Comparison of ENCODE assay signal across 9 mouse cellular contexts in the genomic region with DNA sequence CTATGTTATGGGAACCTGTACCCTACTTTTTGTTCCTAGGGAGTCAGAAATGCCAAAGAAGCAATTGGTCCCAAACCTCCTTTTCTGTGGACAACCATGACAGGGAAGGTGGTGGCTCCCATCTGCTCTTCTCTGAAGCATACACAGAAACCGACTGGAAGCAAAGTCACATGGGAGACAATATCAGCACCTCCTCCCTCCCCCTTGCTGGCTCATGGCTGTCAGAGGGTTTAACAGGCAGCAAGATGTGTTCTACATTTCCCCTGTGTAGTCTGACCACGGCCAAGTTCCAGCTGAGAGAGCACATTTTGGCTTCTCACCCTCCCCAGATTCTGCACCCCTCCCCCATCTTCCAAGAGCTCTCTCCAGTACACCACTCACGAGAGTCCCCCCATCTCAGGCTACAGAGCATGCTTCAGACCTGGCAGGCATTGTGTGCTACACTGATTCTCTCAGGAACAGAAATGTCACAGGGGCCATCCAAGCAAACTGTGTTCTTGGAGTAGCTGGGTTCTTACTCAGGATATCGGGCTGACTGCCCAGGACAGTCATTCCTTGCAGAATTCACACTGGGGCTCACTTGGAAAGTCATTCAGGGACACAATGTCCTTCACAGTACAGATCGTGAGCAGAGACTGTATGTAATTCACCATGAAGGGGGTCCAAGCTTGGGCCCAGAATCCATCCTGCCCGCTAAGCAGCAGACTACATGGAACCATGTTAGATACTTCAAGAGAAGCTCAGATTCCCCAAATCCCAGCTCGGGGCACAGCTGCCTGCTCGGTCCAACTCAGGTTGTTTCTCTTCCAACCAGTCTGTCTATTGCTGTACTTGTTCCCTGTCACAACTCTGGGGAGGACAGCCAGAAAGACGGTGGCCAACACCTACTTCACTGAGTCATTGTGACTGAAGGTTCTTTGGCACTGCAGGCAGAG. TPM values are rescaled to one million over a fixed set of nuclear protein-coding genes. Genes with fewer than 3 reads are reported as not detected.
A peak's percentile ranks its signal among the peaks of the same experiment; 100 is the strongest.
DNase-seq lines count a peak whose midpoint lies in the region; ATAC-seq and TF ChIP-seq lines count a peak whose summit lies in the region.
"Had no signal": no experiment of that assay in that cellular context is flagged by ENCODE, and none has a peak within 500 bp of the region (broad histone marks: within the 10 kb centered on the region; RNA-seq: fewer than 3 reads in every experiment).

No protein-coding gene starts in this region.

- H3K27ac ChIP-seq in heart, embryonic 12.5 days (ENCODE audit: poor library complexity, severe bottlenecking): peak overlapping the region; percentile 20; the same call in 1 of the 2 replicates
- peak overlapping the region; percentile 54 for H3K27ac ChIP-seq in lung, postnatal 0 days (ENCODE audit: low read length)
- H3K27ac ChIP-seq: neural tube, embryonic 13.5 days had no signal

- TF ChIP-seq CTCF in lung, postnatal 0 days (IDR thresholded peaks at IDR 0.05): no peak

- peak; percentile 64 for DNase-seq in left cerebral cortex, postnatal 4 days
- no peak for DNase-seq in left cerebral cortex, postnatal 25 days (ENCODE audit: low spot score in 2 of 2)
- DNase-seq in cerebellum, adult 18-20 months: peak; percentile 13 to 20
- peak; percentile 89 for DNase-seq in lung, postnatal 0 days (ENCODE audit: low spot score)
- DNase-seq in spleen, postnatal 10 days (ENCODE audit: low spot score in 2 of 2): no peak
- no peak for DNase-seq in frontal cortex, postnatal 36 days (ENCODE audit: low spot score in 2 of 2)

- no peak overlapping the region for H3K4me2 ChIP-seq in heart, embryonic 12.5 days
- H3K4me2 ChIP-seq in lung, postnatal 0 days (replicated peaks; ENCODE audit: low read depth, low read length): no peak overlapping the region
- H3K4me2 ChIP-seq: neural tube, embryonic 13.5 days had no signal

- 48% methylated on average over 9 of the region's 9 CpGs for WGBS in heart, embryonic 12.5 days
- WGBS in lung, postnatal 0 days: 42% methylated on average over 9 of the region's 9 CpGs

- H3K9ac ChIP-seq in heart, embryonic 12.5 days: no peak overlapping the region
- no peak overlapping the region for H3K9ac ChIP-seq in lung, postnatal 0 days (replicated peaks; ENCODE audit: low read depth)
- H3K9ac ChIP-seq: neural tube, embryonic 13.5 days had no signal

- peak; percentile 70 for TF ChIP-seq EP300 in lung, postnatal 0 days (IDR thresholded peaks at IDR 0.05)

- H3K36me3 ChIP-seq in heart, embryonic 12.5 days: 0 out of 2 replicates have a peak, but pooled peaks cover 10% of the 10 kb centered on the region
- H3K36me3 ChIP-seq in lung, postnatal 0 days (ENCODE audit: insufficient read depth, low read length): no peaks in the 10 kb centered on the region
- H3K36me3 ChIP-seq: neural tube, embryonic 13.5 days had no signal

- ATAC-seq in heart, embryonic 12.5 days (ENCODE audit: insufficient number of reproducible peaks, low FRiP score): no peak
- peak; percentile 91 for ATAC-seq in lung, postnatal 0 days
- ATAC-seq in inflammation-experienced regulatory T-cells, adult 6 months: no peak

- no peak overlapping the region for H3K4me3 ChIP-seq in heart, embryonic 12.5 days
- H3K4me3 ChIP-seq in lung, postnatal 0 days (ENCODE audit: low read depth, low read length): no peak overlapping the region
- H3K4me3 ChIP-seq: neural tube, embryonic 13.5 days had no signal

- intact Hi-C loops in left cerebral cortex, postnatal 4 days (cut with DNase I): no loop called here
- intact Hi-C loops in left cerebral cortex, postnatal 25 days (cut with DNase I): no loop called here

- no peaks in the 10 kb centered on the region for H3K27me3 ChIP-seq in heart, embryonic 12.5 days (replicated peaks)
- no peaks in the 10 kb centered on the region for H3K27me3 ChIP-seq in lung, postnatal 0 days (replicated peaks; ENCODE audit: insufficient read depth, low read length)
- H3K27me3 ChIP-seq: neural tube, embryonic 13.5 days had no signal

- H3K9me3 ChIP-seq in heart, embryonic 12.5 days (replicated peaks): no peaks in the 10 kb centered on the region
- no peaks in the 10 kb centered on the region for H3K9me3 ChIP-seq in lung, postnatal 0 days (ENCODE audit: low read length)
- H3K9me3 ChIP-seq: neural tube, embryonic 13.5 days had no signal

- peaks cover 30% of the 10 kb centered on the region for H3K4me1 ChIP-seq in heart, embryonic 12.5 days (replicated peaks)
- no peaks in the 10 kb centered on the region; the same call in 1 of the 2 replicates for H3K4me1 ChIP-seq in lung, postnatal 0 days (ENCODE audit: insufficient read depth, low read depth, low read length)

RNA-seq across cellular contexts. Expression of gene Slc28a1, which starts 4.6 kb away (rescaled TPM):
- total RNA-seq in left cerebral cortex, postnatal 4 days (2021): under 1 TPM in 1 of 2 experiments, not detected in 1; 0.12 TPM
- total RNA-seq in left cerebral cortex, postnatal 25 days (2021): under 1 TPM in 1 of 2 experiments, not detected in 1; 0.11 TPM
- polyA plus RNA-seq in heart, embryonic 12.5 days (2016; fragmentation: Nextera tagmentation; extraction: Ambion mirVana): 0.14 and 0.26 TPM in 2 replicates
- 0.05 and 0.06 TPM in 2 replicates for polyA plus RNA-seq in lung, postnatal 0 days (2015; fragmentation: Nextera tagmentation; extraction: Ambion mirVana)
- not detected for polyA plus RNA-seq in inflammation-experienced regulatory T-cells, adult 6 months (2017; shearing (Covaris generic))
- polyA plus RNA-seq: neural tube, embryonic 13.5 days had no signal

RNA-seq across cellular contexts. Expression of gene Alpk3, which starts 52.6 kb away (rescaled TPM):
- total RNA-seq in left cerebral cortex, postnatal 4 days (2021): under 1 TPM; 0.58 to 0.62 TPM
- under 1 TPM; 0.30 to 0.32 TPM for total RNA-seq in left cerebral cortex, postnatal 25 days (2021)
- 30.2 and 30.4 TPM in 2 replicates for polyA plus RNA-seq in heart, embryonic 12.5 days (2016; fragmentation: Nextera tagmentation; extraction: Ambion mirVana)
- polyA plus RNA-seq in lung, postnatal 0 days (2015; fragmentation: Nextera tagmentation; extraction: Ambion mirVana): 0.70 and 0.80 TPM in 2 replicates
- under 1 TPM; 0.17 to 0.50 (median 0.24) TPM for polyA plus RNA-seq in inflammation-experienced regulatory T-cells, adult 6 months (2017; shearing (Covaris generic))

Comparison
In these comparisons a context has a peak if more than half of its experiments do, and no peak if none do; other contexts are left out.
1. DNase-seq: peak in left cerebral cortex, postnatal 4 days (single experiment), cerebellum, adult 18-20 months (2 of 2) and lung, postnatal 0 days (single experiment); none in left cerebral cortex, postnatal 25 days (0 of 2), spleen, postnatal 10 days (0 of 2) and frontal cortex, postnatal 36 days (0 of 2).
2. RNA of gene Alpk3, which starts 52.6 kb away (polyA plus RNA-seq): 30.2 to 30.4 TPM in heart, embryonic 12.5 days; 0.70 to 0.80 TPM in lung, postnatal 0 days and 0.17 to 0.50 TPM in inflammation-experienced regulatory T-cells, adult 6 months; every median in the first group is over 10 times any median in the second.